Mouse (Mus musculus) A20 (cell line): ENCODE measurements around the gene Pde4d.

Experiments used
- DNase-seq: peaks from one replicate; pipeline ENCODE4 v3.0.0-alpha.2; 2011; ENCODE audit warnings: low read depth, low spot score

The Pde4d gene

GRCm38 (mm10) chr13:109809646-109810045 is 1359.9 kb downstream of the Pde4d start:
- no peak for DNase-seq

- no peak for DNase-seq
These were observed 1364.2 kb downstream of the Pde4d start for GRCm38 (mm10) chr13:109813924-109814323.

GRCm38 (mm10) chr13:109819071-109819470 is 1369.3 kb downstream of the Pde4d start:
- DNase-seq, result no peak

DNA sequence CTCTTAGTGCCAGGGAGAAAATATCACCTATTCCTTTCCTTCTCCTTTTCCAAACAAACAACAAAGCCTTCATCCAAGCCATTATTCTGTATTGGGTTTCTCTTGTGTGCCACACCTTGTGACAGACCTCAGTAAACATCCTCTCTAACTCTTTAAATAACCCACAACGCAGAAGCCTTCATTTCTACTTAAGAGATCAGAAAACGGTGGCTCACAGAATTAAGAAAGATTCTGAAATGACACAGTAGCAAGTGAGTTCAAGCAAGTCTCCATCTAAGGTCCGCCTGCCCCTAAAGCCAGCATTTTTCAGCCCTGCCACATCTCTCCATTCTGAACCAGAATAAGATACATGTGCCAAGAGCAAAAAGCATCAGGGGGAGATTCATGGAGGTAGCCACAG is 1370.4 kb downstream of the Pde4d start:
- no peak for DNase-seq

DNA sequence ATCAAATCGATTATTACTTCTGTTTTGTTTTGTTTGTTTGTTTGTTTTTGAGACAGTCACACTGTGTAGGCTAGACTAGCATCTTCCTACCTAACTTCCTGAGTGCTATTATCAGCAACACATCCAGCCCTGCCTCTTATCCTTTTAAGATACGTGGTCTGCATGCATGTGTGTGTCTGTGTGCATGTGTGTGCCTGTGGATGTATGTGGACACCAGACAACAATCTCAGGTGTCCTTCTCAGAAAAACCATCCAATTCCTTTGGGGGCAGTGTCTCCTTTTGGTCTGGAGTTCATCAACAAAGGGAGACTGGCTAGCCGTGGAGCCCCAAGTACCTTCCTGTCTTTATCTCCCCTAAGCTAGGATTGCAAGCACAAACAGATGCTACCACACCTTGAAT is 1371.1 kb downstream of the Pde4d start:
- DNase-seq, result no peak

GRCm38 (mm10) chr13:109821725-109822412 is 1372.1 kb downstream of the Pde4d start:
- DNase-seq, result no peak

- DNase-seq, result no peak
These were observed 1372.9 kb downstream of the Pde4d start for GRCm38 (mm10) chr13:109822413-109823298.

DNA sequence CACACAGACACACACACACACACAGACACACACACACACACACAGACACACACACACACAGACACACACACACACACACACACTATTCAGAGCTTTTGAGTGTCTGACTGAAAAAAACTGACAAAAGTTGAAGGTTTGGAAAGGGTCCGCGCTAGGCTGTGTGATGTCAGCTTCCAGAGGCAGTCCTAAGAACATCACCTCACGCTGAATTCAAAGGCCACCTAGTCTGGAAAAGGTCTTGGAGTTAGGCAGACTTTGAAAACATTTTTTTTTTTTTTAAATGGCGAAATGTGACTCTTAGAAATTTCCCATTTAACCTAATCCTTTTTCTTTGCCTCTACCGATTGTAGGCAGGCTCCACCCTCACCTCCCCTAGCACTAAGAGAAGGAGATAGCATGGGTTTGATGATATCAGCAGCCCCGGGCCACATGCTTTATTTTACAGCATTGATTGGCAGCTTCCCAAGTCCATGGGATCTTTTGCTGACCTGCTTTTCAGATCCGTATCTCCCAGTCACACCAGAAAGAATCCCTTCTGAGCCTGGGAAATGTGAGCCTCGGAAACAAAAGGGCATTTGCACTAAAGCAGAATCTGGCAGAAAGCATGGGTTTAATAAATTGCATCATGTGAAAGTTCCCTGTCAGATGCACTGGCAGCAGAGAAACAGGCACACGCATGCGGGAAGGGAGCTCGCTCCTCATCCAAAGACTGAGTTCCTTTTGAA is 1373.7 kb downstream of the Pde4d start:
- no peak for DNase-seq

GRCm38 (mm10) chr13:109825891-109826290 is 1376.1 kb downstream of the Pde4d start:
- no peak for DNase-seq

DNA sequence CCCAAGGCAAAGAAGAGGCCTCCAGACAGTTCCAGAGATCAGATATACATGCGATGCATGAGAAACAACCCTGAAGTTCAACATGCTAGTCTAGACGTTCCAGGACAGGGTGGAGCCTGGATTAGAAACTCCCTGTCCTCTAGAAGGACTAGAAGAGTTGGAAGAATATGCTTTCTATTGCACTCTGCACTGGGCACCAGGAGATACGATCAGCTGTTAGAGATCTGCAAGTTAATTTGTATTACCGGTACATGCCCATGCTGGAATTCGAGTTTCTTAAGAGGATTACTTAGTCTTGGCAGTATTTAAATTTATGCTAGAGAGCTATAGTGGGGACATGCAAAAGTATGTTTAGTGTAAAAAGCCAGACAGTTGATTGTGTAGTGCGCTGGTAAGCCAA is 1377.6 kb downstream of the Pde4d start:
- DNase-seq, result no peak

DNA sequence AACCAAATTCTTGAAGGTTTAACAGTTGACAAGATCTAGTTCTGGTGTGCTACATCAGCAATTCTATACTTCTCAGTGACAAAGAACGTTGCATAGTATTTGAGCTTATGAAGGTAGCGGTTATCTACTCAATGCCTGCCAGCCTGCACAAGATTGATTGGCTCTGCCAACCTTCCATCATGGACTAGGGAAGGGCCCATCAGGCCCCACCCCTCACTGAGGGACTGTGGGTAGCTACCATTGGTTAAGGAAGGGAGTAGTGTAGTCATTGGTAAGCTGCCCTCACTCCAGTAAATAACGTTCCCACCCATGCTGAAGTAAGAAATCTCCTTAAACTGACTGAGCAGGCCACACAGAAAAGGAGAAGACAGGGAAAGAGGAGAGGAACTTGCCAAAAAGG is 1378.2 kb downstream of the Pde4d start:
- no peak for DNase-seq

DNA sequence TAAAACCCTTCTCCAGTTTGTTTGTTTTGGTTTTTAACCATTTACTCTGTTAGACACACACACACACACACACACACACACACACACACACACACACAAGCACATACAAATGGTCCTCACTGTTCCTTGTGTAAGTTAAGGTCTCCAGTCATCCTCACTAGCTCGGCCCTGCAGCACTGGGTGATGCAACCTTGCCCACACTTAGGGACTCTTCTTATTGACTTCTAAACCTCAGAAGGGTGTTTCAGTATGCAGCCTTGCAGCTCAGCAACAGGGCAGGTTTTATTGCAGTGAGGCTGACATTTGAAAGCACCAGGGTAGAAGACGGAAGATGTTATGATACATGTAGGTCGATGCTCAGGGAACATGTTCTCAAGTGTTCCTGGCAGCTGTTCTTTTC is 1379.7 kb downstream of the Pde4d start:
- DNase-seq, result no peak

DNA sequence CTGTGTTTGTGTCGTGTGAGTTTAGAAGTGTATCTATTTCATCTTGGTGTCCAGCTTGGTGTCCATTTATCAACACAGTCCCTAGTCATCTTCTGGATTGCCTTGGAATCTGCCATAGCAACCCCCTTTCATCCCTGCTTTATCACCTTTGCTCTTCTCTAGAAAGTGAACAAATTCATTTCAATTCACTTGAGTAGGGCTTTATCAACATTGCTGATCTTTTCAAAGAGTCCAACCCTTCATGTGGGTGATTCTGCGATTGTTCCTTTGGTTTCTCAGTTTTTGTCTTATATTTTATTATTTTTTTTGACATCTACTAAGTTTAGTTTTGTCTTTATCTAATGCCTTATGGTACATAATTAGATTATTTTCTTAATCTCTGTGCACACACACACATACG is 1385.2 kb downstream of the Pde4d start:
- DNase-seq, result no peak

GRCm38 (mm10) chr13:109837453-109837852 is 1387.7 kb downstream of the Pde4d start:
- DNase-seq, result no peak

DNA sequence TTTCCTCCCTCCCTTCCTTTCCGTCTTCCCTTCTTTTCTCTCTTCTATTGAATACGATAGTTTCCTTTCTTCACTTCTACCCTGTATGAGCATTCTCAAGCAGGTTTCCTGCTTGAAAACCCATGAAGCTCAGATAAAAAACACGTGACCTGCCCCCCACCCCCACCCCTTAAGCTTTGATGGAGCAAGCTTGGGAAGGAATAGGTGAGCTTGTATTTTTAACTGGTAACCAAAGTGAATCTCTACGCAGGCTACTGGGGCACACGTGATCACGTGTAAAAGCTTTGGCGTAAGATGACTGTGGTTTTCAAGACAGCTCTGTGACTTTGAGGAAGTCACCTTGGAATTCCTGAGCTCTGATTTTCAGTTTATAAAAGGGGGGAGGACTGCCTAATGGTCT is 1388.2 kb downstream of the Pde4d start:
- no peak for DNase-seq

DNA sequence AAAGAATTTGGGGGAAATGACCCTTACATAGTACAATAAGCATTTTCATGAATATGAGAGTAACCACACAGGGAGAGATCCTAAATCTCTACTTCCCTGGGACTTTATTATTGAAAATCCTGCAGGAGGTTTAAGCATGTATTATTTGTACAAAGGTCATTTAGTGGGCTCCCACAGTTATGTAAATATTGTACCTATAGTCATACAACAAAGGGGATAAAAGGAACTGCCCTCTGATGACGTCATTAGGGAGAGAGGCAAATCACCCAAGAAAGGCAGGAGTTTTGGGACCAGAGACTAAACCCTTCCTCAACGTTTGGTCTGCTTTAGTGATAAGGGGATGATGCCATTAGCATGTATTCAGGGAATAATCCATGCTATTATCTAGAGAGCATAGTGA is 1390.5 kb downstream of the Pde4d start:
- DNase-seq, result no peak

DNA sequence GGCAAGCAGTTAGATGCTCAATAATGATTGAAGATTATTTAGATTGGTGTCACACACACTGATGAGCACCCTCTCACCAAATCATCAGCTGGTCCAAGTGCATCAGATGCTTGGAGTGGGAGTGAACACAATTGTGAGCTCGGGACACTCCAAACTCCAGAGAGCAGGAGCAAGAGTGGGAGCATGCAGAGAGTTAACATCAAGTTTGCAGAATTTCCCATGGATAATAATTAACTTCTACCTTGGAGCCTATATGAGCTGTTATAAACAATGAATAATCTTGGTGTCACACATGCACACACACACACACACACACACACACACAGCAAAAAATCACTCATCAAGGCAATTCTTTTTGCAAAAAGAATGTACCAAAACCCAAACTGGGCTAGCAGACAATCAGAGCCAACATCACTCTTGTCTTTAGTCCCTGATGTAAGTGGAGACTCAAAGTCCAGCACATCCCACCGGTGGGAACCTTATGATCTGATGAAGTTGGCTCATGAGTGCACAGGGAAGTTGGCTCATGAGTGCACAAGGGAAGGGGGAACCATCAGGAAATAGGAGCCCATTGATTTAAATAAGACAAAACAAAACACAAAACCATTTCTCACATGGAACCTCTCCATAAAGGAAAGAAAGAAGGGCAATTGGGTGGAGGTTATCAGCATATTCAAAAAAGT is 1391.5 kb downstream of the Pde4d start:
- DNase-seq, result no peak

- no peak for DNase-seq
These were observed 1393.2 kb downstream of the Pde4d start for GRCm38 (mm10) chr13:109842982-109843381.

DNA sequence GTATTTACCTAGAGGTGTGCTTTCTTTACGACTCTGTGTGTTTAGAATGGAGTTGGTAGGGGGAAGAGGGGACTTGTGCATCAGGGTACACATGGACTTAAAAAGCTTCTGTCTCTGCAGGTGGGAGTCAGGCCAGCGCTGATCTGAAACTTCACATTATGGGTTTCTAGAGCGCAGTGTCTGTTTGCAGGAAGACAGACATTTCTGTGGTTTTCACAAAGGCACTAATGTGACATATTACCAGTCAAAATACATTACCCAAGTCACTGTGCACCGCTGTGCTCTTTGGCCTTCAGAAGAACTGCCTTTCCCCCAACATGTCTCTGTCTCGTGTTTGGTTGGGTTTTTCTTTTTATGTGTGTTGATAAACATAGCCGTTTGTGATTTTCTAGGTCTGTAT is 1395.1 kb downstream of the Pde4d start:
- DNase-seq, result no peak

DNA sequence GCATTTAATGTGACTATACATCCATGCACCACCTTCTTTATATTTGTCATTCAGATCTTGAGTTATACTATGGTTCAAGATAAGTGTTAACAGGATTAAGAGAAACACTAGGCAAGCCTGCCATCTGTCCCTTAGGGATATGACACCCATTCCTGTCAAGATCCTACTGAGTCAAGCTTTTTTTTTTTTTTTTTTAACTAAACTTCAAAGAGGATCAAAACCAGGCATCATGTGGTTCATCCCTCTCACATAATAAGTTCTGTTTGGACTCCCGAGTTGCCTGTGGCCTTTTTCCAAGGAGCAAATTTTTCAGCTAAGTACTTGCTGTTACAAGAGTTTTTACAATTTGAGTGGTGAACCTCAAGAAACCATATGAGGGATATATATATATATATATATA is 1414.1 kb downstream of the Pde4d start:
- DNase-seq, result no peak

DNA sequence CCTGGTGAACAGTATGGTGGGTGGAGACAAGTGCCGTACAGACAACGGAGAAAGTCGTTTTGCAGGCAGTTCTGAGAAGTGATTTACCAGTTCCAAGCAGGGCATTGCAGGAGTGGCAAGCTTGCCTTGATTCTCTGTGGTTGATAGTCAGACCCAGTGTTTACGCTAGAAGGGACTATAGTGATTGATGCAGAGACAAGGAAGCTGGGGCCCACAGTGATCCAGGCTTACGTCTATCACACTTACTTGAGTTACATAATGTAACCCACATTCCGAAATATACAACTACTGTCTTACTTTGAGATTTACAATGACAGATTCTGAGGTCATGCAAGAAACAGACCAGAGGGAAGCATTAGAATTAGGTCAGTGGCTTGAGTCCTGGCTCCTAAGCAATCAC is 1414.6 kb downstream of the Pde4d start:
- DNase-seq, result no peak

DNA sequence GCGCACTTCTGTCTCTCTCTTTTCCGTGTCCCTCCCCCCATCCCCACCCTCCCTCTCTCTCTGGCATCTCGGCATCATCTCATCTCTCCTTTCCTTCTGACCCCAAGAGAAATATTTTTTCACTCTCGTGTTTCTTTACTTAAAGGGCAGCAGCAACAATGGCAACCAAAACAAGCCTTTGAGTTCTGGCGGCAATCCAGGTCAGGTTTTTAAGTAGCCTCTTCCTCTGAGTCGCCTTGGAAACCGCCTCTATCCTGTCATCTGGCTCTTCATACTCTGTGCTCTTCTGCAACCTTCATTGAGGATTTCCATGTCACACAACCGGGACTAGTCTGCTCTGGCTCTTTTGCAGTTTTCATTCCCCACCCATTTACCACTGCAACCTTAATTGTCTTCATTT is 1430.6 kb downstream of the Pde4d start:
- DNase-seq, result no peak
